Mouse (Mus musculus) naive thymus-derived CD4-positive, alpha-beta T cell, adult 5 months (primary cell): ENCODE data around the gene Msantd1. TPM values are rescaled to one million over a fixed set of nuclear protein-coding genes. Genes with fewer than 3 reads are reported as not detected.

ENCODE experiments used
- polyA plus RNA-seq: library from polyadenylated mRNA; unstranded; fragments of 100-300 nt; shearing (Covaris generic); gene quantifications from one replicate; pipeline ENCODE4 v1.2.1, GENCODE M21; 2017

The Msantd1 gene
- polyA plus RNA-seq, result 0.50 TPM

DNA sequence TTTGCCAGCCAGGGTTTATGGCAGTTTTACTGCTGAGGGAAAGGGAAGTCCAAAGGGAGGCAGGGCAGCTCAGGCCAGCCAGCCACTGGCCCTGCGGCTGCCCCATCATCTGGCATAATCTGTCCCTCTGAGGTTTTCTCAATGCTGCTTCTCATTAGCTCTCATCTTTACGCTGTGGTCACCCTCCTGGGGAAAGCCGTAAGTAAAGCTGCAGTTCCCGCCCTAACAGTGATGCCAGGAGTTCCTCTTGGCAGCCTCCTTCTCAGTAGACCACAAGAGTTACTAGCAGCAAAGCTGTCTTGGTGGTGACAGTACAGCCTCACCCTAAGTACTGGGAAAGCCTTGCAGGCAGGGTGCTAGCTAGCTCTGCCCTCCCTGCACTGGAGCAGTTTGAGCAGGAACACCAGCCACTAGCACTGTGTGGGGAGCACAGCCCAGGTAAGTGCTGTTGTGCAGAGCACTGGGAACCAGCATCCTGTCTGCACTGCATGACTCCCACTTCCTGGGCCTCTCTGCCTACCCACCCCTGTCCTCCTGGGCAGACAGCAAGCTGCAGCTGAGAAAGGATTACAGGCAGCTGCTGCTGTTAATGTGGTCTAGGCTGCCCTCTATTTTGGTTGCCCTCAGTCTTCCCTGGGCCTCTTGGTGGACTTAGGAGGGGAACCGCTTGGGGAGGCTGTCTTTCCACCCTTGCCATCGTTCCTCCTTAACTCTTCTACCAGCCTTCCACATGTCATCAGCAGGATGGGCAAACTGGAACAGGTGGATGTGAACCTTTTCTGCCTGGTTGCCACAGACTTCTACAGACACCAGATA is at the start of gene Msantd1:
Gene Msantd1, plus strand, starts transcription at position 103 of the 816 bp plus-strand sequence.

DNA sequence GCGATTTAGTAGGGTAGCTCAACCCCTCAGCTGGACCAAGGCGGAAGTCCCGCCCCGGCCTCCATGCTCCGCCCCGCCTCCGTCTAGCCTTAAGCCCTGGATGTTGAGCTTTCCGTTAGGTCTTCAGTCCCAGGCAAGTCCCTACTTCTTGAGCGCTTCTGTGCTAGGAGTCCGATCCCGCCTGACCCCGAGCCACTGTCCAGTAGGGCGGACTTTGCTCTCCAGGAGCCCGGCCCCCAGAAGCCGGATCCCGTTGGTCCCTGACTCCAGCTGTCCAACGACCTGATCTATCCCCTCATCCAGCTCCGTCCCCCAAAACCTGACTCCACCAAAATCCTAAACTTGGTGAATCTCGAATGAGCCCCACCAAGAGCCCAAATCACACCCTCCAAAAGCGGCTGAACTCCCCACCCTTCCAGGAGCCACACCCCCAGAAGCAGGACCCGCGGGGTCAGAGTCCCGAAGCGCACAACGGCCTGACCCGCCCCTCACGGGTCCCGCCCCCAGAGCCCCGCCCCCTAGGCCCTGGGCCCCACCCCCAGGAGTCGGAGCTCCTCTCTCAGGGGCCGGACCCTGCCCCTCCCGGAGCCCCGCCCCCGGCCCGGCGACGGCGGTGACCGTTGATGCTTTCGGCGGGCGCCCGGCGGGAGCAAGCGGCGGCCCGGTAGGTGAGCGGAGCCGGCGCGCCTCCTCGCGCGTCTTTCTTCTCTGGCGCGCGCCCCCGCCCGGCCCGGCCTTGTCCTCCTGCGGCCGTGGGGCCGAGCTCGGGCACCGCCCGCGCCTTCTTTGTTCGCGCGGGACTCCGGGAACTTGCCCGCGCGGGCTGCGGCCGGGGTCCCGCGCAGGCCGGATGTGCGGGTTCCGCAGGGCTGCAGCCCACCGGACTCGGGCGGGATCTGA is 41.3 kb downstream of the Msantd1 start, which contains the start of gene Rgs12:
Gene Rgs12, plus strand, starts transcription at position 585 of the 900 bp plus-strand sequence.

Other genes with a start within 250 kb of the Msantd1 start
- 69.5 TPM for gene Nop14, start 247.9 kb upstream of the Msantd1 start, polyA plus RNA-seq
- gene Grk4, start 247.6 kb upstream of the Msantd1 start, polyA plus RNA-seq, result 4.9 TPM
- gene Htt, start 146.3 kb upstream of the Msantd1 start, polyA plus RNA-seq, result 21.4 TPM
- 5.1 TPM for gene Rgs12, start 41.4 kb downstream of the Msantd1 start, polyA plus RNA-seq
- gene Hgfac, start 133.5 kb downstream of the Msantd1 start, polyA plus RNA-seq, result not detected
- not detected for gene Dok7, start 148.8 kb downstream of the Msantd1 start, polyA plus RNA-seq
- gene Lrpap1, start 197.8 kb downstream of the Msantd1 start, polyA plus RNA-seq, result 91.0 TPM